Mouse (Mus musculus): Measurements from ENCODE around the gene Dido1. TPM values are rescaled to one million over a fixed set of nuclear protein-coding genes. Genes with fewer than 3 reads are reported as not detected.

Gene Dido1
- polyA plus RNA-seq, 1 experiment from 2014 or later = 44.1 TPM

Other genes starting within 250 kb of the Dido1 start
- 0.15 and 0.21 TPM in 2 replicates for gene Ntsr1, start 210.0 kb downstream of the Dido1 start, polyA plus RNA-seq (2014; fragmentation: Nextera tagmentation; extraction: Ambion mirVana)
- 49.5 and 51.9 TPM in 2 replicates for gene Mrgbp, start 128.7 kb downstream of the Dido1 start, polyA plus RNA-seq (2014; fragmentation: Nextera tagmentation; extraction: Ambion mirVana)
- gene Ogfr, start 120.8 kb downstream of the Dido1 start, polyA plus RNA-seq (2014; fragmentation: Nextera tagmentation; extraction: Ambion mirVana) = 98.6 and 108 TPM in 2 replicates
- gene Col9a3, start 112.2 kb downstream of the Dido1 start, polyA plus RNA-seq (2014; fragmentation: Nextera tagmentation; extraction: Ambion mirVana) = 7.3 and 8.4 TPM in 2 replicates
- gene Tcfl5, start 67.3 kb downstream of the Dido1 start, polyA plus RNA-seq (2014; fragmentation: Nextera tagmentation; extraction: Ambion mirVana) = 0.17 and 0.23 TPM in 2 replicates
- 58.1 and 64.5 TPM in 2 replicates for gene Gid8, start 118 bp upstream of the Dido1 start, polyA plus RNA-seq (2014; fragmentation: Nextera tagmentation; extraction: Ambion mirVana)
- gene Slc17a9, start 15.3 kb upstream of the Dido1 start, polyA plus RNA-seq (2014; fragmentation: Nextera tagmentation; extraction: Ambion mirVana) = 0.11 and 0.57 TPM in 2 replicates
- 0.85 and 0.87 TPM in 2 replicates for gene Bhlhe23, start 66.9 kb upstream of the Dido1 start, polyA plus RNA-seq (2014; fragmentation: Nextera tagmentation; extraction: Ambion mirVana)
- 74.5 and 75.4 TPM in 2 replicates for gene Ythdf1, start 210.9 kb upstream of the Dido1 start, polyA plus RNA-seq (2014; fragmentation: Nextera tagmentation; extraction: Ambion mirVana)
- gene Birc7, start 219.0 kb upstream of the Dido1 start, polyA plus RNA-seq (2014; fragmentation: Nextera tagmentation; extraction: Ambion mirVana) = 0.35 and 0.36 TPM in 2 replicates
- gene Nkain4, start 244.7 kb upstream of the Dido1 start, polyA plus RNA-seq (2014; fragmentation: Nextera tagmentation; extraction: Ambion mirVana) = 33.5 and 36.1 TPM in 2 replicates